Mouse (Mus musculus) ES-E14 (cell line): ENCODE results near the gene Usp31.

Source experiments
- CHD2 ChIP-seq: IDR thresholded peaks from 2 replicates; pipeline ENCODE4 v1.6.1; 2014; ENCODE audit warnings: mild to moderate bottlenecking, low read depth, low read length, inconsistent platforms
- MAFK ChIP-seq: IDR thresholded peaks from 2 replicates; pipeline ENCODE4 v1.6.1; 2014; ENCODE audit warnings: mild to moderate bottlenecking, low read depth, low read length, inconsistent platforms; ENCODE audit not compliant: insufficient read depth

DNA sequence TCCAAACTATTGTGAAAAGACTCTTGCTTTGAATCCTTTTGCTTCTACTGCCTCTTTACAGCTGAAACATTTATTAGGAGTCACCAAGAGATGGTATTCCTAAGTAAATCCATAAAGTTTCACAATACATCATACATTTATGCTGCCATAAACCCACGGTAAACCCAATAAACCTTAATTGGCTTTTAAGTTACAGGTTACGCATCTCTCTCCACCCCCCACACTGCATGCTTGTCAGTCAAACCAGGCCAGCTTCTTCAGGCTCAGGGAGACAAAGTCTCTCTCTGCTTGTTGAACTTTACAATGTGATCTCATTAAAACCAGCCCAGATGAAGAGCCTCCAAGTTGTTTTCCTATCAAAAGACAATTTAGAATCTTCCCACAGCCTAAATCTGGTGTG is 15.2 kb downstream of the Usp31 start:
- TF ChIP-seq MAFK (no peak), CHD2 (no peak)
